Mouse (Mus musculus) forebrain, postnatal 0 days (tissue): ENCODE measurements around the gene Brsk2. TPM values are rescaled to one million over a fixed set of nuclear protein-coding genes. Genes with fewer than 3 reads are reported as not detected.
A peak's percentile ranks its signal among the peaks of the same experiment; 100 is the strongest.

Source experiments
- ATAC-seq: fragments of 200-750 bp; cut with Nextera tagmentation; 2 replicates; pipeline ENCODE4 v1.8.0; 2017; ENCODE audit warnings: mild to moderate bottlenecking, moderate library complexity
- DNase-seq: peaks from one replicate; pipeline ENCODE4 v3.0.0-alpha.2; 2015
- H3K27ac ChIP-seq: fragments of 300-500 bp; sonication (generic); 2 replicates; pipeline ENCODE4 v1.5.1; 2014; ENCODE audit warnings: low read depth, mild to moderate bottlenecking, antibody characterized with exemption, low read length, moderate library complexity, mixed read lengths
- H3K27me3 ChIP-seq: fragments of 300-500 bp; sonication (generic); 2 replicates; pipeline ENCODE4 v1.6.1; 2014; ENCODE audit warnings: mild to moderate bottlenecking, low read length, mixed read lengths; ENCODE audit not compliant: insufficient read depth
- H3K36me3 ChIP-seq: fragments of 300-500 bp; sonication (generic); 2 replicates; pipeline ENCODE4 v1.6.1; 2014; ENCODE audit warnings: mild to moderate bottlenecking, moderate library complexity; ENCODE audit not compliant: insufficient read depth
- H3K4me1 ChIP-seq: fragments of 300-500 bp; sonication (generic); 2 replicates; pipeline ENCODE4 v1.6.1; 2014; ENCODE audit warnings: antibody characterized with exemption; ENCODE audit not compliant: insufficient read depth
- H3K4me2 ChIP-seq: fragments of 300-500 bp; sonication (generic); 2 replicates; pipeline ENCODE4 v1.6.1; 2014; ENCODE audit warnings: low read depth, mild to moderate bottlenecking, moderate library complexity
- H3K4me3 ChIP-seq: fragments of 300-500 bp; sonication (generic); 2 replicates; pipeline ENCODE4 v1.5.1; 2014; ENCODE audit warnings: low read depth, low read length, mixed read lengths
- H3K9ac ChIP-seq: fragments of 300-500 bp; sonication (generic); 2 replicates; pipeline ENCODE4 v1.6.1; 2014; ENCODE audit warnings: mild to moderate bottlenecking
- H3K9me3 ChIP-seq: fragments of 300-500 bp; sonication (generic); 2 replicates; pipeline ENCODE4 v1.6.1; 2016; ENCODE audit warnings: low read length
- CTCF ChIP-seq: sonication (generic); IDR thresholded peaks from 2 replicates; pipeline ENCODE4 v1.5.1; 2016; ENCODE audit warnings: antibody characterized with exemption, control low read depth, low read depth
- WGBS: fragments of 180-500 bp; shearing (Covaris S2); extraction: QIAGEN DNeasy Blood & Tissue Kit; methylation state at CpG from one replicate; pipeline ENCODE4 v1.1.7; 2014; 5-methylcytosine and 5-hydroxymethylcytosine counted together
- polyA plus RNA-seq: library from polyadenylated mRNA; unstranded; fragments of >200 nt; fragmentation: Nextera tagmentation; extraction: Ambion mirVana; gene quantifications from 2 replicates; pipeline ENCODE4 v1.2.1, GENCODE M21; 2015
- total RNA-seq: library from RNA; depleted of rRNA; stranded (reverse); fragments of >200 nt; gene quantifications from 2 replicates; pipeline ENCODE4 v1.2.3, GENCODE M21; 2014

Gene Brsk2
- total and polyA plus RNA-seq, 2 experiments from 2014 or later = 18.3 to 132 TPM

DNA sequence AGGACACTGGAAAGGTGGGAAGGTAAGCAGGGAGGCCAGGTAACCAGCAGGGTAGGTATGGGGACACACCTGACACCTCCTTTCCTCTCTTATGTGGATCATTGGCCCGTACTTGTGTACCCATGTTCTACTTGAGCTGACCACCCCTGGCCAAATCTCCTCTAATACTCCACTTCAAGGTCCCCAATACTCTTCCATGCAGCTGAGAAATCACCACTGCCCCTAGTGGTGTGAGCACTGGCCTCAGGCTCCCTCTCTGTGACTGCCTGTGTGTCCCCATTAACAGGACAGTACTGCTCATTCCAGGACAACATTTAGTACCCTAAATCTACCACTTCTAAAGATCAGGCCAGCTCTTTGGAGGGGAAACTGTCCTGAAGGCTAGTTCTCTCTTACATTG is 1.5 kb upstream of the Brsk2 start:
- H3K4me1 ChIP-seq = peaks cover 29% of the 10 kb centered on the region
- 0 out of 2 replicates have a peak overlapping the region, but pooled peaks have one; percentile 72 for H3K4me2 ChIP-seq
- ATAC-seq (no peak), DNase-seq (no peak)
- TF ChIP-seq CTCF = peak; percentile 50
- no peak overlapping the region for H3K27ac ChIP-seq
- 89% methylated on average over 1 of the region's 1 CpGs for WGBS
- H3K4me3 ChIP-seq = no peak overlapping the region
- H3K9ac ChIP-seq = no peak overlapping the region
- no peaks in the 10 kb centered on the region for H3K36me3 ChIP-seq
- H3K27me3 ChIP-seq = no peaks in the 10 kb centered on the region
- no peaks in the 10 kb centered on the region for H3K9me3 ChIP-seq

DNA sequence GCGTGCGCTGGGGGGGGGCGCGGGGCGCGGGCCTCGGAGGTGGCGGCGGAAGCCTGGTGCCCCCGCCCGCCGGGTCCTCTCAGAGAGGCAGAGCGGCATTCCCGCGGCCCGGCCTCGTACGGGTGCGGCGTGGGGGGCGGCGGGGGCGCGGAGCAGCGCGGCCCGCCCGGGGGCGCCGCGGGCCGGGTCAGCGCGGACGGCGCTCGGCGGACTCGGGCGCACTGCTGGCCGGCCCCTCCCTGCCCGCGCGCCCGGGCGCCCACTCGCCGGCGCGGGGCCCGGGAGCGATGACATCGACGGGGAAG is 200 bp downstream of the Brsk2 start:
- WGBS = 0% methylated on average over 29 of the region's 54 CpGs

DNA sequence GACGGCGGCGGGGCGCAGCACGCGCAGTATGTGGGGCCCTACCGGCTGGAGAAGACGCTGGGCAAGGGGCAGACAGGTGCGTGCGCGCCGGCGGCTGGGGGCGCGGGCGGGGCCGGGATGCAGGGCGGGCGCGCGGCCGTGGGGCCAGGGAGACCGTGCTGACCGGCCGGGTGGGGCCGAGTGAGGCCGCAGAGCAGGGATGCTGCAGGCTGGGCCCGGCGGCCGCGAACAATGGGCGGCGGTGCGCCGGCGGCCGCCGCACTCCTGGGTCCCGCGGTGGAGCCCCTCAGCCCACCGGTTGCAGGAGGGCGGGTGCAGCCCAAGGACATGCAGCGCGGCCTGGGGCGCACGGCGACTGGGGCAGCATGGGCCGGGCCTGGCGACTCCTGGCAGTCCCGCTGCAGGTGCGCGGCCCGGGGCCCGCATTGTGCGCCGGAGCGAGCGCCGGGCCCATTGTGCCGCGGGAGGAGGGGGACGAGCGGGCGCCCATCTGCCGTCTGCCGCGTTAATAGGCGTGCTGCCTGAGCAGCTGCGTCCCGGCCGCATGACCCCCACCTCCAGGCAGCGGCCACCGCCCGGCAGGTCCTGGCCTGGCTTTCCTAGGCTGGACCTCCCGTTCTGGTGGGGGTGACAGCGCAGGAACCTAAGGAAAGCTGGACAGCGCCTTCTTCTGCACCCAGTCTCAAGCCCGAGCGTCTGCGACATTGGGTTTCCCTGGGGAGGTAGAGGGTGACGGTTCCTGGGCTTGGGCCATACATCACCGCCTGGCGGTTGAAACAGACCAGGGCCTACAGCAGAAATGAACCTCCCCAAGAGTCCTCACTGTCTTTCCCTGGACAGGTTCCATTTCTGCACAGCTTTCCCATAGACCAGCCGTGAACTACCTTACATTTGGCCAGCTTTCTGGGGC is 808 bp downstream of the Brsk2 start:
- WGBS = 3% methylated on average over 81 of the region's 84 CpGs
- Histone ChIP-seq H3K27me3 (no peaks in the 10 kb centered on the region), H3K9ac (peak overlapping the region; percentile 96), H3K27ac (peak overlapping the region; percentile 94), H3K36me3 (no peaks in the 10 kb centered on the region), H3K9me3 (no peaks in the 10 kb centered on the region), H3K4me1 (peaks cover 37% of the 10 kb centered on the region), H3K4me3 (peak overlapping the region; percentile 87), H3K4me2 (peak overlapping the region; percentile 55)
- peak; percentile 10; the same call in 1 of the 2 replicates for ATAC-seq
- DNase-seq = peak; percentile 78
- TF ChIP-seq CTCF = peak; percentile 68

More for the DNA sequence above, 200 bp downstream of the Brsk2 start:
- Histone ChIP-seq H3K9ac (peak overlapping the region; percentile 96), H3K9me3 (no peaks in the 10 kb centered on the region), H3K27ac (peak overlapping the region; percentile 94), H3K27me3 (no peaks in the 10 kb centered on the region), H3K4me3 (peak overlapping the region; percentile 87), H3K4me1 (peaks cover 36% of the 10 kb centered on the region), H3K4me2 (peak overlapping the region; percentile 55), H3K36me3 (no peaks in the 10 kb centered on the region)
- TF ChIP-seq CTCF = no peak
- DNase-seq (no peak), ATAC-seq (no peak; the same call in 1 of the 2 replicates)

DNA sequence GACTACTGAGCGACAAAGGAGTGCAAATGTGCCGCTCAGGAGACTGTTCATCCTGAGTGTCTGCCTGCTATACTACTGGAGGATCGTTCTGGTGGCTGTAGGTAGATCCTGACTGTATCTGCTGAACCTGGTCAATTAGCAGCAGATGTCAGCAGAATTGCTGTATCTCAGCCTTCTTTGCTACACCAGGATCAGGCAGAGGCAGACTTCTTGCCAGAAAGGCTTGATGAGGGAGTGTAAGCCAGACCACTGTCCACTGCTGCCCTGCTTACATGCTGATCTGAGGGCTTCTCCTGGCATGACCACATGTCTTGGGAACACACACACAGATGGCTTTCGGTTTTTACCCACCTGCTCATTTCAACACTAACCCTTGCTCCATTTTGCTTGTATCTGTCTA is 2.3 kb downstream of the Brsk2 start:
- no peak for TF ChIP-seq CTCF
- Histone ChIP-seq H3K9ac (peak overlapping the region; percentile 96; the same call in 1 of the 2 replicates), H3K4me2 (peak overlapping the region; percentile 55), H3K4me1 (peaks cover 34% of the 10 kb centered on the region), H3K9me3 (no peaks in the 10 kb centered on the region), H3K36me3 (no peaks in the 10 kb centered on the region), H3K27me3 (no peaks in the 10 kb centered on the region), H3K27ac (no peak overlapping the region), H3K4me3 (peak overlapping the region; percentile 87)
- DNase-seq (no peak), ATAC-seq (no peak)
- 86% methylated on average over 4 of the region's 4 CpGs for WGBS

DNA sequence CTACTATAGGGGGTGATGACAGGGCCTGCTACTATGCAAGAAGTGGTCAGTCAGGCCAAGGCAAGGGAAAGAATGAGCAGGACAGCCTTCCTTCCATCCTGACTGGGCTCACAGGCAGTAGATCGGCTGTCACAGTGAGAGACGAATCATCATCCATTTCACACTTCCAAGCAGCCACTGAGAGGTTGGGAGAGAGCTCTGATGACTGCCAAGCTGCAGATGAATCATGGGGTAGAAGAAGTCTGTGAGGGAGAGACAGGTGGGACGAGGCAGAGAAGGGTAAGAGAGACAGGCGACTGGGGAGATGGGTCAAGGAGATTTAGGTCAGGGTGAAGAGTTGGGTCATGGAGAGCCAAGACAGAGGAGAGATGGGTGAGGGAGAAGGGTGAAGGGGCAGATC is 3.4 kb downstream of the Brsk2 start:
- Histone ChIP-seq H3K9ac (no peak overlapping the region), H3K9me3 (no peaks in the 10 kb centered on the region), H3K36me3 (no peaks in the 10 kb centered on the region), H3K4me1 (peaks cover 30% of the 10 kb centered on the region), H3K27ac (no peak overlapping the region), H3K4me3 (no peak overlapping the region), H3K27me3 (no peaks in the 10 kb centered on the region), H3K4me2 (no peak overlapping the region)
- TF ChIP-seq CTCF = no peak
- ATAC-seq (no peak), DNase-seq (no peak)
- WGBS = 71% methylated on average over 4 of the region's 4 CpGs

DNA sequence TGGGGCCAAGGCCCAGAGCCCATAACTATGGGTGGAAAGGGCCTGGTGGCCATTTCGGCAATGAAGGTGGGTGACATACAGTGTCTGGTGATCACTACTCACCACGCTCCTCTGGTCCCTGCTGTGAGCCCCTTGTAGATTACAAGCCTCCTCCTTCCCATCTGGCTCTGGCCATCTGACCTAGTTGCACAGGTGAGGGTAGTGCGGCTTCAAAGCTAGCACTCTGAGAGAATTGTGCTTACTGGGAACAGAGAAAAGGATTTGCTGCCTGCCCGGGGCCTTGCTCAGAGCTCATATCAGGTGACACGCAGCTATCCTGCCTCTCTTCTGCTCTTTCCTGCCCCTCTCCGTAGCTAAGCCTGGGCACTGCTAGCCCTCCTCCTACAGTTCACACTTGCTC is 4.1 kb downstream of the Brsk2 start:
- no peak for DNase-seq
- Histone ChIP-seq H3K27ac (no peak overlapping the region), H3K9me3 (no peaks in the 10 kb centered on the region), H3K9ac (no peak overlapping the region), H3K4me3 (no peak overlapping the region), H3K4me1 (peaks cover 23% of the 10 kb centered on the region), H3K27me3 (no peaks in the 10 kb centered on the region), H3K4me2 (no peak overlapping the region), H3K36me3 (no peaks in the 10 kb centered on the region)
- TF ChIP-seq CTCF = no peak
- 78% methylated on average over 6 of the region's 6 CpGs for WGBS
- no peak for ATAC-seq

DNA sequence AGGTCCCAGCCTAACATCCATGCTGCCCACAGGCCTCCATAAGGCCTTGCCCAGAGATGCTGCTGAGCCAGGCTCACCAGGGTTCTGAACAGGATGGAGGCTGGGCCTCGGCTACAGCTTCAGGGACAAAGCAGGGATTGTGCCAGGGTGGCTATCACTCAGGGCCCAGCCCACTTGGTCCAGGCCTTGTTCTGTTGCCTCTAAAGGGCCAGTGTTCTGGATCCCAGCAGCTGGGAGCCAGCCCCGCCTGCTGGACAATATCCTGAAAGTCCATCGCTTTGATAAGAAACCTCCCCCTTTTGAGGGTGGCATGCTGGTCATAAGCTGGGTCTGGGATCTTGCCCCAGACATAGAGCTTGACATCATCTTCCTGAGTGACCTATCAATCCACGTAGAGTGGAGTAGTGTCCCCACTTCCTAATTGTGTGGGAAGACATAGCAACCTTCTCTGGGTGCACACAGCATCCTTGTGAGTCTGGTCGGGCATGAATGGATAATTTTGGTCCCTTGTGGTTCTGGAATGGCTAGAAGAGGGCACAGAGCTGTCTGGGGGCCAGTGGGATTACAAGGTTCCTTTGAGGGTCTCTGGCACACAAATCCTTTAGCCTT is 6.1 kb downstream of the Brsk2 start:
- Histone ChIP-seq H3K27ac (no peak overlapping the region), H3K9ac (no peak overlapping the region), H3K4me1 (peaks cover 20% of the 10 kb centered on the region), H3K4me2 (no peak overlapping the region), H3K36me3 (no peaks in the 10 kb centered on the region), H3K9me3 (no peaks in the 10 kb centered on the region), H3K27me3 (no peaks in the 10 kb centered on the region), H3K4me3 (no peak overlapping the region)
- ATAC-seq (peak; percentile 39; the same call in 1 of the 2 replicates), DNase-seq (no peak)
- 60% methylated on average over 5 of the region's 5 CpGs for WGBS
- no peak for TF ChIP-seq CTCF
